ENCODE assay signal across 10 mouse cellular contexts in genomic region chr12:102593699-102594098, GRCm38 (mm10). TPM values are rescaled to one million over a fixed set of nuclear protein-coding genes. Genes with fewer than 3 reads are reported as not detected.
DNase-seq lines count a peak whose midpoint lies in the region; ATAC-seq lines count a peak whose summit lies in the region.
"Had no signal": no experiment of that assay in that cellular context is flagged by ENCODE, and none has a peak within 500 bp of the region (broad histone marks: within the 10 kb centered on the region; RNA-seq: fewer than 3 reads in every experiment).

No protein-coding gene starts in this region.

- no peak overlapping the region for H3K4me2 ChIP-seq in kidney, embryonic 15.5 days
- H3K4me2 ChIP-seq: embryonic facial prominence, embryonic 15.5 days; liver, embryonic 13.5 days had no signal

- 48% methylated on average over 9 of the region's 9 CpGs for WGBS in kidney, embryonic 15.5 days

- intact Hi-C loops in heart, postnatal 14 days (cut with DNase I): no loop called here

- H3K27me3 ChIP-seq in kidney, embryonic 15.5 days: no peaks in the 10 kb centered on the region
- H3K27me3 ChIP-seq: embryonic facial prominence, embryonic 15.5 days; liver, embryonic 13.5 days had no signal

- H3K4me3 ChIP-seq in kidney, embryonic 15.5 days (replicated peaks): no peak overlapping the region
- H3K4me3 ChIP-seq: embryonic facial prominence, embryonic 15.5 days; liver, embryonic 13.5 days had no signal

- no peak for ATAC-seq in kidney, embryonic 15.5 days (replicated peaks; ENCODE audit: low FRiP score)
- ATAC-seq in CD4-positive, CD25-positive, alpha-beta regulatory T cell, adult 4 months: no peak
- no peak for ATAC-seq in inflammation-experienced regulatory T-cells, adult 6 months

- H3K9me3 ChIP-seq in kidney, embryonic 15.5 days (replicated peaks): no peaks in the 10 kb centered on the region
- H3K9me3 ChIP-seq: embryonic facial prominence, embryonic 15.5 days had no signal

- H3K4me1 ChIP-seq in kidney, embryonic 15.5 days: peaks cover 67% of the 10 kb centered on the region
- H3K4me1 ChIP-seq: liver, embryonic 13.5 days had no signal

- no peak overlapping the region for H3K9ac ChIP-seq in kidney, embryonic 15.5 days
- H3K9ac ChIP-seq: embryonic facial prominence, embryonic 15.5 days; liver, embryonic 13.5 days had no signal

- no peak for DNase-seq in kidney, adult 9 months
- peak; percentile 85 for DNase-seq in Muller cell, postnatal 12 days (ENCODE audit: inconsistent ontology term)
- peak; percentile 80 for DNase-seq in cerebellum, adult 8-10 months
- DNase-seq in heart, postnatal 14 days: peak; percentile 57 to 60
- DNase-seq in right cerebral cortex, postnatal 36 days (ENCODE audit: low spot score in 2 of 2): peak; percentile 42 to 61
- DNase-seq: liver, embryonic 13.5 days had no signal

- peak overlapping the region; percentile 62 for H3K27ac ChIP-seq in kidney, embryonic 15.5 days
- H3K27ac ChIP-seq: embryonic facial prominence, embryonic 15.5 days; liver, embryonic 13.5 days had no signal

- 0 out of 2 replicates have a peak, but pooled peaks cover 4% of the 10 kb centered on the region for H3K36me3 ChIP-seq in kidney, embryonic 15.5 days
- H3K36me3 ChIP-seq: embryonic facial prominence, embryonic 15.5 days; liver, embryonic 13.5 days had no signal

RNA-seq across cellular contexts. Expression of gene Chga, which starts 38.9 kb away (rescaled TPM):
- 6.1 and 30.2 TPM in 2 replicates for polyA plus RNA-seq in kidney, embryonic 15.5 days (2015; fragmentation: Nextera tagmentation; extraction: Ambion mirVana)
- under 1 TPM in 1 of 2 experiments, not detected in 1; 0.15 TPM for total RNA-seq in heart, postnatal 14 days (2021)
- polyA plus RNA-seq in CD4-positive, CD25-positive, alpha-beta regulatory T cell, adult 4 months (2017; shearing (Covaris generic)): not detected
- polyA plus RNA-seq in inflammation-experienced regulatory T-cells, adult 6 months (2017; shearing (Covaris generic)): under 1 TPM in 1 of 3 experiments, not detected in 2; 0.47 TPM
